In genomic region chr9:28065126-28065525, GRCm38 (mm10) we compare ENCODE assay signal across 21 mouse cellular contexts.
DNase-seq lines count a peak whose midpoint lies in the region; ATAC-seq and TF ChIP-seq lines count a peak whose summit lies in the region.
"Had no signal": no experiment of that assay in that cellular context is flagged by ENCODE, and none has a peak within 500 bp of the region (broad histone marks: within the 10 kb centered on the region; RNA-seq: fewer than 3 reads in every experiment).

No protein-coding gene starts in this region.

- TF ChIP-seq CTCF in hindbrain, postnatal 0 days (IDR thresholded peaks at IDR 0.05; ENCODE audit: low read depth) = no peak
- no peak for TF ChIP-seq CTCF in midbrain, postnatal 0 days (IDR thresholded peaks at IDR 0.05)

- H3K4me3 ChIP-seq in hindbrain, postnatal 0 days (ENCODE audit: low read length) = no peak overlapping the region
- H3K4me3 ChIP-seq in hindbrain, embryonic 16.5 days (ENCODE audit: low read length) = no peak overlapping the region
- no peak overlapping the region for H3K4me3 ChIP-seq in midbrain, postnatal 0 days (ENCODE audit: low read depth, low read length)
- no peak overlapping the region for H3K4me3 ChIP-seq in midbrain, embryonic 13.5 days (replicated peaks)
- no peak overlapping the region for H3K4me3 ChIP-seq in kidney, embryonic 15.5 days (replicated peaks)
- H3K4me3 ChIP-seq in forebrain, embryonic 15.5 days = no peak overlapping the region
- H3K4me3 ChIP-seq: gastrocnemius, adult 2 months; limb, embryonic 15.5 days; liver, embryonic 15.5 days; megakaryocyte, embryonic 14.5 days had no signal

- DNase-seq in adrenal gland, postnatal 25 days = peak; percentile 10
- DNase-seq in adrenal gland, adult 18-20 months (ENCODE audit: low spot score in 2 of 2) = no peak
- peak; percentile 55 for DNase-seq in hindbrain, postnatal 0 days (ENCODE audit: low spot score)
- peak; percentile 26 for DNase-seq in midbrain, postnatal 0 days (ENCODE audit: low spot score)
- DNase-seq: gastrocnemius, adult 2 months; heart, postnatal 10 days; kidney, adult 8-10 months; kidney, postnatal 36 days; lung, postnatal 14 days; retina, postnatal 1 day; thymus, postnatal 14 days had no signal

- no peaks in the 10 kb centered on the region for H3K27me3 ChIP-seq in hindbrain, postnatal 0 days (ENCODE audit: insufficient read depth, low read length)
- H3K27me3 ChIP-seq in hindbrain, embryonic 16.5 days (replicated peaks; ENCODE audit: control insufficient read depth, insufficient read depth, low read length) = no peaks in the 10 kb centered on the region
- no peaks in the 10 kb centered on the region for H3K27me3 ChIP-seq in midbrain, postnatal 0 days (ENCODE audit: insufficient read depth, low read length)
- H3K27me3 ChIP-seq in midbrain, embryonic 13.5 days = no peaks in the 10 kb centered on the region
- H3K27me3 ChIP-seq in kidney, embryonic 15.5 days = no peaks in the 10 kb centered on the region
- H3K27me3 ChIP-seq in forebrain, embryonic 15.5 days = no peaks in the 10 kb centered on the region
- H3K27me3 ChIP-seq: limb, embryonic 15.5 days; liver, embryonic 15.5 days; megakaryocyte, embryonic 14.5 days had no signal

- no peak for ATAC-seq in hindbrain, postnatal 0 days
- ATAC-seq in hindbrain, embryonic 16.5 days = no peak
- no peak for ATAC-seq in midbrain, postnatal 0 days (ENCODE audit: low FRiP score)
- no peak for ATAC-seq in midbrain, embryonic 13.5 days
- ATAC-seq in kidney, embryonic 15.5 days (replicated peaks; ENCODE audit: low FRiP score) = no peak
- ATAC-seq in forebrain, embryonic 15.5 days (replicated peaks) = no peak
- ATAC-seq: inflammation-experienced regulatory T-cells, adult 6 months had no signal

- no peak overlapping the region for H3K4me2 ChIP-seq in hindbrain, postnatal 0 days (ENCODE audit: low read depth, low read length)
- H3K4me2 ChIP-seq in hindbrain, embryonic 16.5 days (ENCODE audit: low read length) = no peak overlapping the region
- no peak overlapping the region for H3K4me2 ChIP-seq in midbrain, postnatal 0 days (ENCODE audit: low read depth, low read length, poor library complexity, severe bottlenecking)
- H3K4me2 ChIP-seq in midbrain, embryonic 13.5 days (replicated peaks) = no peak overlapping the region
- no peak overlapping the region for H3K4me2 ChIP-seq in kidney, embryonic 15.5 days
- H3K4me2 ChIP-seq in forebrain, embryonic 15.5 days (replicated peaks) = no peak overlapping the region
- H3K4me2 ChIP-seq: heart, embryonic 11.5 days; limb, embryonic 15.5 days; liver, embryonic 15.5 days had no signal

- H3K4me1 ChIP-seq in hindbrain, postnatal 0 days (ENCODE audit: insufficient read depth, low read length) = no peaks in the 10 kb centered on the region
- H3K4me1 ChIP-seq in hindbrain, embryonic 16.5 days (ENCODE audit: control insufficient read depth, insufficient read depth, low read depth, low read length) = no peaks in the 10 kb centered on the region
- H3K4me1 ChIP-seq in midbrain, postnatal 0 days (ENCODE audit: insufficient read depth, low read length) = no peaks in the 10 kb centered on the region
- no peaks in the 10 kb centered on the region for H3K4me1 ChIP-seq in midbrain, embryonic 13.5 days (replicated peaks)
- no peaks in the 10 kb centered on the region for H3K4me1 ChIP-seq in kidney, embryonic 15.5 days
- no peaks in the 10 kb centered on the region for H3K4me1 ChIP-seq in forebrain, embryonic 15.5 days
- H3K4me1 ChIP-seq: limb, embryonic 15.5 days; liver, embryonic 15.5 days; megakaryocyte, embryonic 14.5 days had no signal

- H3K27ac ChIP-seq in hindbrain, postnatal 0 days = no peak overlapping the region
- H3K27ac ChIP-seq in hindbrain, embryonic 16.5 days (ENCODE audit: low read depth, low read length) = no peak overlapping the region
- H3K27ac ChIP-seq in midbrain, postnatal 0 days (ENCODE audit: low read depth, low read length) = no peak overlapping the region
- H3K27ac ChIP-seq in midbrain, embryonic 13.5 days = no peak overlapping the region
- H3K27ac ChIP-seq in kidney, embryonic 15.5 days = no peak overlapping the region
- H3K27ac ChIP-seq in forebrain, embryonic 15.5 days (replicated peaks) = no peak overlapping the region
- H3K27ac ChIP-seq: gastrocnemius, adult 2 months; limb, embryonic 15.5 days; liver, embryonic 15.5 days had no signal

- H3K9ac ChIP-seq in hindbrain, postnatal 0 days (replicated peaks; ENCODE audit: low read length) = no peak overlapping the region
- H3K9ac ChIP-seq in hindbrain, embryonic 16.5 days (ENCODE audit: low read depth, low read length) = no peak overlapping the region
- no peak overlapping the region for H3K9ac ChIP-seq in midbrain, postnatal 0 days (replicated peaks; ENCODE audit: low read length, poor library complexity, severe bottlenecking)
- no peak overlapping the region for H3K9ac ChIP-seq in midbrain, embryonic 13.5 days (replicated peaks)
- H3K9ac ChIP-seq in kidney, embryonic 15.5 days = no peak overlapping the region
- no peak overlapping the region for H3K9ac ChIP-seq in forebrain, embryonic 15.5 days (replicated peaks)
- H3K9ac ChIP-seq: limb, embryonic 15.5 days; liver, embryonic 15.5 days had no signal

- no peaks in the 10 kb centered on the region for H3K9me3 ChIP-seq in hindbrain, postnatal 0 days (ENCODE audit: low read length)
- H3K9me3 ChIP-seq in hindbrain, embryonic 16.5 days (ENCODE audit: control insufficient read depth, low read length) = no peaks in the 10 kb centered on the region
- no peaks in the 10 kb centered on the region for H3K9me3 ChIP-seq in midbrain, postnatal 0 days (ENCODE audit: low read length)
- H3K9me3 ChIP-seq in midbrain, embryonic 13.5 days = no peaks in the 10 kb centered on the region
- H3K9me3 ChIP-seq in kidney, embryonic 15.5 days (replicated peaks) = no peaks in the 10 kb centered on the region
- no peaks in the 10 kb centered on the region for H3K9me3 ChIP-seq in forebrain, embryonic 15.5 days
- H3K9me3 ChIP-seq: G1E; limb, embryonic 15.5 days; liver, embryonic 15.5 days; megakaryocyte, embryonic 14.5 days had no signal

- no peaks in the 10 kb centered on the region for H3K36me3 ChIP-seq in hindbrain, postnatal 0 days (ENCODE audit: insufficient read depth, low read length)
- no peaks in the 10 kb centered on the region for H3K36me3 ChIP-seq in hindbrain, embryonic 16.5 days (ENCODE audit: control insufficient read depth, insufficient read depth, low read length)
- H3K36me3 ChIP-seq in midbrain, postnatal 0 days (ENCODE audit: insufficient read depth, low read length) = no peaks in the 10 kb centered on the region
- no peaks in the 10 kb centered on the region for H3K36me3 ChIP-seq in midbrain, embryonic 13.5 days
- H3K36me3 ChIP-seq in kidney, embryonic 15.5 days = no peaks in the 10 kb centered on the region
- no peaks in the 10 kb centered on the region for H3K36me3 ChIP-seq in forebrain, embryonic 15.5 days
- H3K36me3 ChIP-seq: G1E; limb, embryonic 15.5 days; liver, embryonic 15.5 days had no signal

Comparison
In these comparisons a context has a peak if more than half of its experiments do, and no peak if none do; other contexts are left out.
1. DNase-seq: peak in adrenal gland, postnatal 25 days (single experiment), hindbrain, postnatal 0 days (single experiment) and midbrain, postnatal 0 days (single experiment); none in adrenal gland, adult 18-20 months (0 of 2).